Mouse (Mus musculus) hematopoietic stem cell, adult 5-6 weeks (primary cell): ENCODE measurements at regions not wholly inside any gene's neighbourhood (a gene's known extent, or its start where the extent isn't known, plus 50 kb on each side); places are given as distances from the start of the nearest gene placed in this dataset.
A peak's percentile ranks its signal among the peaks of the same experiment; 100 is the strongest.

Experiments used
- ATAC-seq, 2 experiments: fragments of 125-278 bp in 1 of 2; replicated peaks in 1 of 2; 2 replicates each; pipeline ENCODE4 v1.8.0; 2016 to 2017; ENCODE audit warnings: inconsistent platforms in 2 of 2, mild to moderate bottlenecking in 2 of 2, moderate number of reproducible peaks in 2 of 2, low read depth in 1 of 2, moderate TSS enrichment in 1 of 2; ENCODE audit not compliant: low FRiP score in 2 of 2, poor library complexity in 2 of 2, severe bottlenecking in 2 of 2, insufficient read depth in 1 of 2, low TSS enrichment in 1 of 2

- no peak for ATAC-seq
Measured at GRCm38 (mm10) chr5:47115882-47116281, 867.1 kb upstream of the Slit2 start.

GRCm38 (mm10) chr5:47095703-47096102, 887.2 kb upstream of the Slit2 start:
- no peak for ATAC-seq

- no peak for ATAC-seq
Measured at GRCm38 (mm10) chr5:47052942-47053341, 930.0 kb upstream of the Slit2 start.

DNA sequence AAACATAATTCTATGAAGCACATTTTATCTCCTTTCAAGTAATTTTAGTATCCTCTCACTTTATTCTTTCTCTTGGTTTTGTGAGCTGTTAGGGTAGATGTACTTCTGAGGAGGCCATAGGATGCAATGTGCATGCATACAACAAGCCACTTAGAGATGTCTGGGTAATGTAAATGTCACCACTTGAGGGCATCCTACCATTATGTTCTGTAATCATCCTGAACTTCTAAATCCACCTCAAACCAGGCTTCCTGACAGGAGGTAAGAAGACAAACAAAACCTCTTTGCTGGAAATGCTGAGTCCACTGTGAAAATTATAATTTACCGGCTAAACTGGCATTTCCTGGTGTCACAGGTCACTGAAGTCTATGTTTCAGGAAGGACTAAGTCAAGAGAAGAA, 946.2 kb upstream of the Slit2 start:
- ATAC-seq, result no peak

DNA sequence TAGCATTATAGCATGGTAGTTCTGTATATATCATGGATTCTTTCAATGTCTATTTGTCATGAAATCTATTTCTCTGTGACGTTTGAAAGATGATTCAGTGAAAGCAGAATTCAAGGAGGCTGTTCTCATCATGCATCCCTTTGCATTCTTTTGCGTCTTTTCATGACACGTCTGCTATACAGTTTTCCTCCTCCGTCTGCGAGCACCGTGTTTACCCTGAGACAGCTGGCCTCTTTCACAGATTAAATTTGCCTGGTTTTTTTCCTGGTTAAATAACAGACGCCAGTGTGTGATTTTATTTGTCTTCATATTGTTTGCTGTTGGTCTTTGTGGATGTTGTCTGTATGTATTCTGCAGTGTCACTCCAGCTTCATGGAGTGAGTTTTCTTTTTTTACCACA, 948.9 kb upstream of the Slit2 start:
- no peak for ATAC-seq

GRCm38 (mm10) chr5:47014351-47014750, 968.6 kb upstream of the Slit2 start:
- peak; percentile 66 to 83; a peak in 3 of 4 replicates for ATAC-seq

DNA sequence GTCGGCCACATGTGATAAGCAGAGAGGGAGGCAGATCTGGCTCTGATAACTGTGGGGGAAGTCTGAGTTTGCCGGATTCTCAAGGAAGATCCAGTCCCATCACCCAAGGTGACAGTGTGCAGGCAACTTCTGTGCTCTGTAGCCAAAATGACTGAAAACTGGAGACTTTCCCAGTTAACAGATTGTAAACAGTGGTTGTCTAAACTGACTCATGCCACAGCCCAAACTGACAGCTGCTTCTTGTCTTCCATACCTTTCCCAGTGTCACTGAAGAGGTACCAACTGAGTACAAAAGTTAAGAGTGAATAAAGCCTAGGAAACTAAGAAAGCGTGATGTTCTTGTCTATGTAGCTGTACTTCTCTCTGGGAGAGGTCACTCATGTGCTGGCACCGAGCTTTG, 990.4 kb upstream of the Slit2 start:
- ATAC-seq, result no peak

DNA sequence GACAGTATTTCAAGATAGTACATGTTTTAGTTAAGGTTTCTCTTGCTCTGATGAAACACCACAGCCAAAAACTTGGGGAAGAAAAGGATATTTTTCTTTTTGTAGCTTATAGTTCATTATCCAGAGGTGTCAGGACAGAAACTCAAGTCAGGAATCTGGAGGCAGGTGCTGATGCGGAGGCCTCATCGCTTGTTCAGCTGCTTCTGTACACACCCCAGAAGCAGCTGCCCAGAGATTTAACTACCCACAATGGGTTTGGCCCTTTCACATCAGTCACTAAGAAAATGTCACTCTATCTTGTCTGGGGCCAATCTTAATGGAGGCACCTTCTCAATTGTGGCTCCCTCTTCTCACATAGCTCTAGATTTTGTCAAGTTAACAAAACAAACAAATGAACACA, 996.4 kb upstream of the Slit2 start:
- no peak for ATAC-seq

DNA sequence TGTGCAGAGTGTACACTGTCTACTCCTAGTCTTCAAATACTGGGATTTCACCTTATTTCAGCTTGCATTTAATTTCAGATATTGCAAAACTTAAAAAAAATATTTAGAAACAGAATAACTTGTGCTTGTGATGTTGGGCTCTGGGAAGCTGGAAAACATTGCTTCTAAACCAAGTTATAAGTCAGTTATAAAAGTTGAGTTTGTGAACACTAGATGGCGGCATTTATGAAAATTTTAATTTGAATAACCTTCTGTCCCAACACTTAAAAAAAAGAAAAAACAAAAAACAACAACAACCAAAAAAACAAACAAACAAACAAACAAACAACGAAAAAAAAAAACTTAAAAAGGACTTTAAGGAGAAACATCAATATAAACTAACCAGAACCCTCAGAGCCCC, 1002.6 kb upstream of the Slit2 start:
- no peak for ATAC-seq

GRCm38 (mm10) chr5:46968870-46969436, 1014.0 kb upstream of the Slit2 start:
- ATAC-seq, result no peak

- no peak for ATAC-seq
Measured at GRCm38 (mm10) chr5:46960749-46961148, 1022.2 kb upstream of the Slit2 start.

- ATAC-seq, result peak; percentile 90 to 93
Measured at GRCm38 (mm10) chr5:46926324-46926723, 1056.6 kb upstream of the Slit2 start.

DNA sequence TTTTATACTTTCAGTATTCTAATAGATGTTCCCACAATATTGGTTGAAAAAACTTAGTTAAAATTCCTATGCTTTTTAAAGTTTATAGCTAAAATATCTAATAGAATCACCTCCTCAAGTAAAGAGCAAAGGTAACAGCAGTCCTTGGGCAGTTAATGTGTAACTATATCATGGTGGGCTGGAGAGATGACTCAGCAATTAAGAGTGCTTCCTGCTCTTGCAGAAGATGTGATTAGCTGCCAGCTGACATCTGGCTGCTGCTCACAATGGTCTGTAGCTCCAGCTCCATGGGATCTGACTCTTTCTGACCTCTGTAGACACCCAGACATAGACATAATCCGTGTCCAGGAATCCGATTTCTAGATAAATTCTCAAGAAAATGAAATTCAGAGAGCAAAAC, 1044.5 kb upstream of the Lcorl start:
- ATAC-seq, result peak in 1 of 2 experiments; percentile 75; a peak in 2 of 4 replicates

- no peak for ATAC-seq
Measured at GRCm38 (mm10) chr5:46894037-46894436, 1036.6 kb upstream of the Lcorl start.

- ATAC-seq, result no peak
Measured at GRCm38 (mm10) chr5:46883956-46884355, 1026.5 kb upstream of the Lcorl start.

DNA sequence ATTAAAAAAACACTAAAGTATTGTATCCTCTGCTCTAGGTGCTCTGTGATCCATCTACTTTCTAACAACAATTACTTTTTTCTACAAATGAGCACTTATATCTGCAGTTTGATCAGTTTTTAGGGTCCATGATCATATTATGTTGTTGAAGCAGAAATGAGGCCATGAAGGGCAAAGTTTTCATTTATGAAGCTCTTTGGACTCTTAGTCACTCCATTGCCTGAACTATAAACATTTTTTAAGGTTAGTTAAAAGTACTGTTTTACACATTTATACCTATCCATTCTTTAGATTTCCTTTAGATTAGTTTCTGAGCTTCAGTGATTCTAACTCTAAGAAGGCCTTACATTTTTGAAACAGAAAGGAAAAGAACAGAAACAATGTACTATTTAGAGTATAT, 999.4 kb upstream of the Lcorl start:
- ATAC-seq, result no peak

DNA sequence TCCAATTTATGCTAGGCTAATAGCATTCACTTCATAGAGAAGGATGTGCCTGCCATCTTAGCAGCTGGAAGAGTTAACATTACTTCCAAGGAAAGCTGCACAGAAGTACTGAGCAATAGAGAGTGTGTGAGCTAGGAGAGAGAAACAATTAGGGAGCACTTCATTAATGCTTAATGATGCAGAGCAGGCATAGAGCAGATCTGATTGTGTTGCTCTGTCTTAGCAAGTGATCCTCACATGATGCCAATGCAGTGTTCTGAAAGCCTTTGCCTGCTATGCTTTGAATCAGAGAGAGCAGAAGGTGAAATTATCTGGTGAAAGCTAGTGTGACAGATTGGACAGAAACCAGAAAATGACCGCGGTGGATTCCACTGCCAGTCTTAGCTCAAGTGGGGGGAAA, 987.8 kb upstream of the Lcorl start:
- no peak for ATAC-seq

GRCm38 (mm10) chr5:46836810-46837209, 979.4 kb upstream of the Lcorl start:
- no peak for ATAC-seq

DNA sequence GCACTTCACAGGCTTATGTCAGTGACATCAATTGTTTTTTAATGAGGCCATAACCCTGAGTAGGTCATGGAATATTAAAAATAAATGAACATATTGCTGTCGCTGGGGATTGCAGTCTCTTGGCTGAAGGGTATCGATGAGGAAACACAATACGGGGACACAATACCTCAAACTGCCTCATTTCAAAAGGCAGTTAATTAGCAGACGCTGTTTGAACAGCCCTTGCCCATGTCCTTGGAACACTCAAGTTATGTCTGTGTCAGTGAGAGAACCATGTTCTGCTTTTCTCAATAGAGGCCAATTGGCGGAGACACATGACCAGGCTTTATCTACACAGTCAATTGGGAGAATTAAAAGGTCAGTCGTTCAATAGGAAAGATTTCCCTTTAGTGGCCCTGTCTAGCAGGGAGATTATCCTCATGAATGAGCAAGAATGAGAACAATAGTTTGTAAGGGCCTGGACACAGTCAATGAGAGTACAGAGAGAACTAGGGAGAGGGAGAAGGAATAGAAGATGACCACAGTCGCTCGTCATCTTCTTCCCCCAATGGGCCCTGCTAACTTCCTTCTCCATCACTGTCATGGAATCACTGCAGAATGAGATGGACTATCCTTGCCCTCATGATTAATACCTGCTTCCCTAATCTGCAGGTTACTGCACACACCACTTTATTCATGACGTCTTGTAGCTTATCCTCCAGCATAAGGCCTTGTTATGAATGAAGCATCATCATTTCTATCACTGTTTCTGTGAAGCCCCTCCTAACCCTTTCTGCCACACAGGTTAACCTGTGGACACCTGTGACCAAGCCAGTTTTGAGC, 973.6 kb upstream of the Lcorl start:
- no peak for ATAC-seq
